Mouse (Mus musculus) yolk sac, embryonic 10.5 days (tissue): ENCODE data around the gene Zfp1.

Source experiments
- DNase-seq: peaks from one replicate; pipeline ENCODE4 v3.0.0-alpha.2; 2017; ENCODE audit warnings: low spot score

Zfp1 gene

GRCm38 (mm10) chr8:111676237-111676636 is 33.0 kb downstream of the Zfp1 start:
- no peak for DNase-seq

GRCm38 (mm10) chr8:111678111-111678510 is 34.9 kb downstream of the Zfp1 start:
- DNase-seq, result peak; percentile 42

- DNase-seq, result no peak
Measured at GRCm38 (mm10) chr8:111678848-111679247, 35.6 kb downstream of the Zfp1 start.

GRCm38 (mm10) chr8:111680423-111681028 is 37.3 kb downstream of the Zfp1 start:
- no peak for DNase-seq

DNA sequence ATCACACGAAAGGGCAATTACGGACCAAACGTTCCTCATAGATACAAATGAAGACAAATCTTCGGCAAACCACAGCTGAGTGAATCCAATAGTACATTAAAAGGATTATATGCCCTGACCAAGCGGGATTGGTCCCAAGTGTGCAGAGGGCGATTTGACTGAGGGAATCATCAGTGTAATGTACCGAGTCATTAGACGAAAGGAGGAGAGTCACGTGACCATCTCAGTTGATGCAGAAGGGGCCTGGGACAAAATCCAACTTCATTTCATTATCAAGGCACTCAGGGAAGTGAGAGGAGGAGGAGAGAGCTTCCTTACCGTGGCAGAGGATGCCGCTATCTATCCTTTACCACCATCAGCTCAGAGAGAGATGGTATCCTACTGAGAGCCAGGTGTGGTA is 38.0 kb downstream of the Zfp1 start:
- no peak for DNase-seq

GRCm38 (mm10) chr8:111682521-111682920 is 39.3 kb downstream of the Zfp1 start:
- no peak for DNase-seq

DNA sequence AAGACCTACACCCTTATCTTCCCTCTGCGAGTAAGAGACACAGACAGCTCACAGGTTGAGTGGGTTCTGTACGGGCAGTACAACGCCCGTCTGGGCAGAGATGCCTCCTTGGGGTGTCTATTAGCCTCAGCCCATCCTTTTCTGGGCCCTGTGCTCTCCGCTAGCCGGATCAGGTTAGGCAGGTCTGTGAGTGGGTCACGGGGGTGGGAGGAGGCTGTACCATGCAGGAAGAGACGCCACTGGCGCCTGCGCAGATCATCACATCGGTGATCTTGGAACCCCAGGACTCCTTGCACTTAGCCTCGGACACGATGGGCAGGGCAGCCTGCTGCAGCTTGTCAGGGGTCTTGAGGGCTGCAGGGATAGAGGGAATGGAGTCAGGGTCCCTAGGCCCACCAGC is 43.7 kb downstream of the Zfp1 start:
- DNase-seq, result no peak

DNA sequence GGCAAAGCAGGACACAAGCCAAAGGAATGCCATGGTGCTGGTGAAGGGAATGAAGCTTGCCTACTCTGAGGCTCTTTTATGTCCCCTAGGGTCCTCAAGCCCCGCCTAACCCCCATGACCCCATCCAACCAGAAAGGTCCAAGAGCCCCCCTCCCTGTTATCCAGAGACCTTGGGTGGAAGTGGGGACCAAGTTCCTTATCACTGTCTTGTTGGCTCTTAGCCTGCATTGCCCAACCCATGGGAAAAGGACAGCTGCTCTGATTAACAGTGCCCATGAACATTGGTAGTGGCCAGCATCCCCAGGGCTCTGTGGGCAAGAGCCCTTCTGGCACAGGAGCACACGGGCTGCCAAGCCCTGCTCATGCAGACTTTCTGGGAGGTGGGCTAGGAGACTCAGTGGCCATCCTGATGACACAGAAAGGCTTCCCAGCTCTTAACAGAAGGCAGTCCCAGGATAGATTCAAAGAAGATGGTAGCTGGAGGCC is 47.8 kb downstream of the Zfp1 start, which contains the start of gene Ctrb1:
Gene Ctrb1 (minus strand): TSS at position 51 of the 486 bp plus-strand sequence.
- DNase-seq, result no peak

GRCm38 (mm10) chr8:111693261-111693741 is 50.1 kb downstream of the Zfp1 start:
- DNase-seq, result no peak

- DNase-seq, result no peak
Measured at GRCm38 (mm10) chr8:111695441-111695840, 52.2 kb downstream of the Zfp1 start.

GRCm38 (mm10) chr8:111697655-111698054 is 54.5 kb downstream of the Zfp1 start:
- no peak for DNase-seq

DNA sequence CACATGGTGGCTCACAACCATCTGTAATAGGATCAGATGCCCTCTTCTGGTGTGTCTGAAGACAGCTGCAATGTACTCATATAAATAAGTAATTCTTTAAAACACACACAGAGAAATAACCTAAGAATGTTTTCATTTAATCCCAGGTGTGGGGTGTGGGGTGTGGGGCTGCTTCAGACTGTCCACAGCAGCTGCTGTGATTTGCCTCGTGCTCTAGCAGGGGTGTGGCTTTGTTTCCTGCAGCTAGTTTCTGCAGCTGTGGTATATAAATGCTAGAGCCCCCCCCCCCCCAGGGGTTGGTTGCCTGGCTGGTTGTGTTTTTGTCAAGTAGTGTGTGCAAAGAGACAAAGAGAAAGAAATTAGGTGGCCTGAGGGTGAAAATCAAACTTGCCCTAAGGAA is 55.8 kb downstream of the Zfp1 start:
- DNase-seq, result no peak

DNA sequence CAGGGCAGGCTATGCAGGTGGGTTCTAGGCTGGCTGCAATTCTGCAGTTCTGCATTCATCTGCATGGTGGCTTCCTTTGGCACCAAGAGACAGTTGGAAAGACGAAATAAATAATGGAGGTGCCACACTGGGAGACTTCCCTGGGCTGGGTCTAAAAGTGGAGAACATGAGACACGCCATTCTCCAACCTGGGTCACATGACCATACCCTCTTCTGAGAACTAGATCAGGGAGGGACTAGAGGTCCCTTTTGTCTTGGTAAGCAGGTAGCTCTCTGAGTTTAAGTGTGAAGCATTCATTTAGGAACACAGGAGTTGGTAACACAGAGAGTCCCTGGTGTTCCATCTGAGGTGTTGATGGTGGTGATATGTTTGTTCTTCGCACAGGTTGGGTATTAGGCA is 57.0 kb downstream of the Zfp1 start:
- DNase-seq, result no peak

DNA sequence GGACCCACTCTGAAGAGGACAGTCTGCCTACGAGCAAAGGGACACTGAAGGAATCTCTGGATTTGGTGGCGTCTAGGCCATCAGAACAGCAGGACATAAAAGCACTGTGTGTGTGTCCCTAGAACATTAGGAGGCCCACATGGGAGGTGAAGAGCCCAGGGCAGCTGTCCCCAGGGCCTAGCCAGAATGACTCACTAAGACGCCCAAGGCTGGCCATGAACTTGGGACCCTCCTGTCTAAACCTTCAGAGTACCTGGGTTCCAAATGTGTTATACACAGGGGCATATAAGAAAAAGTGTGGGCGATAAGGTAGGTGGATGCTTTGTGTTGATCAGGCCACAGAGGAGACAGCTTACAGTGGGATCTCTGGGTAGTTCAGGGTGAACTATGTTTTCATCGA is 57.5 kb downstream of the Zfp1 start:
- no peak for DNase-seq

- peak; percentile 81 for DNase-seq
Measured at GRCm38 (mm10) chr8:111701380-111701779, 58.2 kb downstream of the Zfp1 start.

- DNase-seq, result no peak
Measured at GRCm38 (mm10) chr8:111704585-111704984, 61.4 kb downstream of the Zfp1 start.

DNA sequence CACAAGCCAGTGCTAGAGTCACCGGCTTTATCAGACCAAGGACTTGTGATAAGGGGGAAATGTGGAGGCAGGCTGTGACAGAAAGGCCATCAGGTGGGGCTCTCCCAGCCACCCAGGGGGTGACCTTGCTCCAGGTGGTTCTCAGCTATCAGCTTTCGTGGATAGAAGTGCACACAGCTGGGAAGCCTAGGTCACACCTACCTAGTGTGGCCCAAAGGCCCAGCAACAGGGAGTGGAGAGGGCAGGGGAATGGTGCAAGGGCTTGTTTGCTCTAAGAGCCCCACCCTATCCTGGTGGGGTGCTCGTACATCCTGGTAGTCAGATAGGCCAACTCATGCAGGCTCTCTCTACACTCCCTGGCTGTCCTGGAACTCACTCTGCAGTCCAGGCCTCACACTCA is 62.0 kb downstream of the Zfp1 start:
- no peak for DNase-seq

- DNase-seq, result no peak
Measured at GRCm38 (mm10) chr8:111705699-111706098, 62.5 kb downstream of the Zfp1 start.

GRCm38 (mm10) chr8:111708265-111708664 is 65.1 kb downstream of the Zfp1 start:
- peak; percentile 76 for DNase-seq

GRCm38 (mm10) chr8:111709223-111709622 is 66.0 kb downstream of the Zfp1 start:
- DNase-seq, result peak; percentile 78

- DNase-seq, result no peak
Measured at GRCm38 (mm10) chr8:111710777-111711485, 67.7 kb downstream of the Zfp1 start.

DNA sequence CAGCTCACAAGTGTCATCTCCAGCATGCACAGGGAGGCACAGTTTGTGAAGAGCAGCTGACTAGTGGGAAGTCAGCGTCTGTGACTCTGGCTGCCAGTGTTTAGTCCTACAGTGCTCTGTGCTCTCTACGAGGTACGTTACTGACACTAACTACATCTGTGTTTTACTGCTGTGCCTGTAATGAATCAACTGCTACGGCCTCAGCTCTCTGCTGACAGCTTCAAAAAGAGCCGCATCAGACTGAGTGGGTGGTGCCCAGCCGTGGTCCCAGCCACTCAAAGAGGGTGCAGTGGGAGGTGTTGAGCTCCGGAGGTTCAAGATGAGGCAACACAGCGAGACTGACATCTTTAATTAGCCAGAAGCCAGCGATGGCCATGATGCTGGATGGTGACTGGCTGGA is 68.9 kb downstream of the Zfp1 start:
- no peak for DNase-seq

- DNase-seq, result no peak
Measured at GRCm38 (mm10) chr8:111712588-111712987, 69.4 kb downstream of the Zfp1 start.

GRCm38 (mm10) chr8:111713291-111713690 is 70.1 kb downstream of the Zfp1 start:
- no peak for DNase-seq
